8 mouse cellular contexts compared by ENCODE assay signal in genomic region chr3:98383024-98383790, GRCm38 (mm10). TPM values are rescaled to one million over a fixed set of nuclear protein-coding genes. Genes with fewer than 3 reads are reported as not detected.
A peak's percentile ranks its signal among the peaks of the same experiment; 100 is the strongest.
DNase-seq lines count a peak whose midpoint lies in the region; ATAC-seq lines count a peak whose summit lies in the region.

No protein-coding gene starts in this region.

- no peak for DNase-seq in lung, postnatal 10 days
- DNase-seq in cerebellum, adult 8-10 months = peak; percentile 40
- no peak for DNase-seq in B cell, adult 2 months
- no peak for DNase-seq in layer of hippocampus, postnatal 36 days

- H3K4me2 ChIP-seq in lung, embryonic 16.5 days (ENCODE audit: low read depth, low read length) = peak overlapping the region; percentile 94
- H3K4me2 ChIP-seq in hindbrain, embryonic 12.5 days (replicated peaks) = peak overlapping the region; percentile 85
- H3K4me2 ChIP-seq in midbrain, embryonic 13.5 days (replicated peaks) = peak overlapping the region; percentile 83

- H3K36me3 ChIP-seq in lung, embryonic 16.5 days (ENCODE audit: control insufficient read depth, insufficient read depth, low read length) = no peaks in the 10 kb centered on the region
- no peaks in the 10 kb centered on the region for H3K36me3 ChIP-seq in hindbrain, embryonic 12.5 days
- H3K36me3 ChIP-seq in midbrain, embryonic 13.5 days = no peaks in the 10 kb centered on the region

- peak overlapping the region; percentile 78 for H3K9ac ChIP-seq in lung, embryonic 16.5 days (ENCODE audit: low read length)
- peak overlapping the region; percentile 88 for H3K9ac ChIP-seq in hindbrain, embryonic 12.5 days
- peak overlapping the region; percentile 97 for H3K9ac ChIP-seq in midbrain, embryonic 13.5 days (replicated peaks)

- ATAC-seq in lung, embryonic 16.5 days (ENCODE audit: low read depth) = no peak; the same call in 1 of the 2 replicates
- peak; percentile 49 for ATAC-seq in hindbrain, embryonic 12.5 days (ENCODE audit: low FRiP score)
- peak; percentile 37 for ATAC-seq in midbrain, embryonic 13.5 days
- ATAC-seq in megakaryocyte-erythroid progenitor cell, adult 5-6 weeks (replicated peaks; ENCODE audit: low FRiP score, low TSS enrichment, poor library complexity, severe bottlenecking) = no peak

- H3K27me3 ChIP-seq in lung, embryonic 16.5 days (ENCODE audit: control insufficient read depth, insufficient read depth, low read depth, low read length) = no peaks in the 10 kb centered on the region
- H3K27me3 ChIP-seq in hindbrain, embryonic 12.5 days = no peaks in the 10 kb centered on the region
- H3K27me3 ChIP-seq in midbrain, embryonic 13.5 days = no peaks in the 10 kb centered on the region

- WGBS in lung, embryonic 16.5 days = 8% methylated on average over 21 of the region's 21 CpGs
- 10% methylated on average over 21 of the region's 21 CpGs for WGBS in hindbrain, embryonic 12.5 days
- 8% methylated on average over 21 of the region's 21 CpGs for whole genome bisulfite sequencing in midbrain, embryonic 13.5 days

- H3K4me3 ChIP-seq in lung, embryonic 16.5 days (ENCODE audit: low read length) = peak overlapping the region; percentile 87
- H3K4me3 ChIP-seq in hindbrain, embryonic 12.5 days = peak overlapping the region; percentile 92
- H3K4me3 ChIP-seq in midbrain, embryonic 13.5 days (replicated peaks) = peak overlapping the region; percentile 92

- no peaks in the 10 kb centered on the region for H3K9me3 ChIP-seq in lung, embryonic 16.5 days (ENCODE audit: control insufficient read depth, low read length)
- no peaks in the 10 kb centered on the region for H3K9me3 ChIP-seq in hindbrain, embryonic 12.5 days (replicated peaks)
- no peaks in the 10 kb centered on the region for H3K9me3 ChIP-seq in midbrain, embryonic 13.5 days

- peaks cover 16% of the 10 kb centered on the region for H3K4me1 ChIP-seq in lung, embryonic 16.5 days (replicated peaks; ENCODE audit: control insufficient read depth, insufficient read depth, low read length)
- peaks cover 27% of the 10 kb centered on the region for H3K4me1 ChIP-seq in hindbrain, embryonic 12.5 days
- H3K4me1 ChIP-seq in midbrain, embryonic 13.5 days (replicated peaks) = peaks cover 42% of the 10 kb centered on the region

- H3K27ac ChIP-seq in lung, embryonic 16.5 days (ENCODE audit: low read length) = peak overlapping the region; percentile 69; the same call in 1 of the 2 replicates
- H3K27ac ChIP-seq in hindbrain, embryonic 12.5 days = peak overlapping the region; percentile 94
- H3K27ac ChIP-seq in midbrain, embryonic 13.5 days = peak overlapping the region; percentile 94

RNA-seq across cellular contexts. Expression of gene Zfp697, which starts 0.9 kb away (rescaled TPM):
- polyA plus RNA-seq in lung, embryonic 16.5 days (2015; fragmentation: Nextera tagmentation; extraction: Ambion mirVana) = 7.1 TPM in 2 replicates
- 9.7 and 12.0 TPM in 2 replicates for polyA plus RNA-seq in hindbrain, embryonic 12.5 days (2016; fragmentation: Nextera tagmentation; extraction: Ambion mirVana)
- 15.4 and 15.7 TPM in 2 replicates for polyA plus RNA-seq in midbrain, embryonic 13.5 days (2015; fragmentation: Nextera tagmentation; extraction: Ambion mirVana)
- not detected in 2 replicates for total RNA-seq in megakaryocyte-erythroid progenitor cell, adult 5-6 weeks (2014; fragmentation: Nextera tagmentation)
- 0.19 TPM in 1 of 2 replicates, not detected in the other for total RNA-seq in megakaryocyte-erythroid progenitor cell, adult 5-6 weeks (2017)
- total RNA-seq in layer of hippocampus, postnatal 36 days (2021) = 10 to 100 TPM; 27.8 to 28.2 TPM

RNA-seq across cellular contexts. Expression of gene Phgdh, which starts 43.4 kb away (rescaled TPM):
- polyA plus RNA-seq in lung, embryonic 16.5 days (2015; fragmentation: Nextera tagmentation; extraction: Ambion mirVana) = 159 and 162 TPM in 2 replicates
- 201 and 240 TPM in 2 replicates for polyA plus RNA-seq in hindbrain, embryonic 12.5 days (2016; fragmentation: Nextera tagmentation; extraction: Ambion mirVana)
- polyA plus RNA-seq in midbrain, embryonic 13.5 days (2015; fragmentation: Nextera tagmentation; extraction: Ambion mirVana) = 170 and 190 TPM in 2 replicates
- 83.5 and 118 TPM in 2 replicates for total RNA-seq in megakaryocyte-erythroid progenitor cell, adult 5-6 weeks (2014; fragmentation: Nextera tagmentation)
- 222 and 272 TPM in 2 replicates for total RNA-seq in megakaryocyte-erythroid progenitor cell, adult 5-6 weeks (2017)
- total RNA-seq in layer of hippocampus, postnatal 36 days (2021) = 10 to 100 TPM; 69.9 to 76.2 TPM

Comparison
In these comparisons a context has a peak if more than half of its experiments do, and no peak if none do; other contexts are left out.
1. ATAC-seq: peak in hindbrain, embryonic 12.5 days (single experiment) and midbrain, embryonic 13.5 days (single experiment); none in lung, embryonic 16.5 days (single experiment) and megakaryocyte-erythroid progenitor cell, adult 5-6 weeks (single experiment).
2. Peak in every context shown above with its lines, with median percentiles within 50 percentile points of each other: H3K27ac ChIP-seq, H3K4me2 ChIP-seq, H3K4me3 ChIP-seq and H3K9ac ChIP-seq.